Mouse (Mus musculus): ENCODE data around the gene Des. TPM values are rescaled to one million over a fixed set of nuclear protein-coding genes. Genes with fewer than 3 reads are reported as not detected.
A peak's percentile ranks its signal among the peaks of the same experiment; 100 is the strongest.

The Des gene
- polyA plus RNA-seq (2012; ENCODE audit: insufficient read depth, low replicate concordance) = 0.11 TPM in 1 of 2 replicates, not detected in the other

GRCm38 (mm10) chr1:75360112-75361031 is at the start of gene Des:
TSS of gene Des (plus strand) at chr1:75360329.
- Histone ChIP-seq H3K9me3 (no peaks in the 10 kb centered on the region), H3K36me3 (replicated peaks; ENCODE audit: low read length) (no peaks in the 10 kb centered on the region), H3K27me3 (replicated peaks) (peaks cover 76% of the 10 kb centered on the region), H3K4me1 (peaks cover 22% of the 10 kb centered on the region), H3K4me3 (replicated peaks) (peak within 1 kb of the TSS; percentile 50)
- TF ChIP-seq GATA1 (IDR thresholded peaks at IDR 0.05; ENCODE audit: borderline replicate concordance, low read length) = no peak
- no peak for TF ChIP-seq FLI1 (IDR thresholded peaks at IDR 0.05; ENCODE audit: low read length)

- Histone ChIP-seq H3K9me3 (no peaks in the 10 kb centered on the region), H3K4me3 (replicated peaks) (no peak overlapping the region), H3K4me1 (peaks cover 52% of the 10 kb centered on the region), H3K36me3 (replicated peaks; ENCODE audit: low read length) (peaks cover 94% of the 10 kb centered on the region), H3K27me3 (replicated peaks) (no peaks in the 10 kb centered on the region)
- TF ChIP-seq GATA1 (IDR thresholded peaks at IDR 0.05; ENCODE audit: borderline replicate concordance, low read length) (no peak), FLI1 (IDR thresholded peaks at IDR 0.05; ENCODE audit: low read length) (no peak)
Measured at GRCm38 (mm10) chr1:75311694-75312093, 48.4 kb upstream of the Des start.

GRCm38 (mm10) chr1:75315011-75315410 is 45.1 kb upstream of the Des start:
- Histone ChIP-seq H3K27me3 (replicated peaks) (no peaks in the 10 kb centered on the region), H3K36me3 (replicated peaks; ENCODE audit: low read length) (peaks cover 61% of the 10 kb centered on the region), H3K4me1 (peaks cover 38% of the 10 kb centered on the region), H3K4me3 (replicated peaks) (peak overlapping the region; percentile 64), H3K9me3 (no peaks in the 10 kb centered on the region)
- TF ChIP-seq FLI1 (IDR thresholded peaks at IDR 0.05; ENCODE audit: low read length) (no peak), GATA1 (IDR thresholded peaks at IDR 0.05; ENCODE audit: borderline replicate concordance, low read length) (no peak)

GRCm38 (mm10) chr1:75315456-75316365 is 44.4 kb upstream of the Des start:
- Histone ChIP-seq H3K4me3 (replicated peaks) (peak overlapping the region; percentile 98), H3K36me3 (replicated peaks; ENCODE audit: low read length) (peaks cover 54% of the 10 kb centered on the region)
- no peak for TF ChIP-seq FLI1 (IDR thresholded peaks at IDR 0.05; ENCODE audit: low read length)
- no peak for TF ChIP-seq GATA1 (IDR thresholded peaks at IDR 0.05; ENCODE audit: borderline replicate concordance, low read length)

GRCm38 (mm10) chr1:75316861-75317240 is 43.3 kb upstream of the Des start:
- Histone ChIP-seq H3K36me3 (replicated peaks; ENCODE audit: low read length) (peaks cover 43% of the 10 kb centered on the region), H3K4me3 (replicated peaks) (peak overlapping the region; percentile 98), H3K4me1 (peaks cover 28% of the 10 kb centered on the region), H3K9me3 (peaks cover 5% of the 10 kb centered on the region), H3K27me3 (replicated peaks) (peaks cover 4% of the 10 kb centered on the region)
- TF ChIP-seq FLI1 (IDR thresholded peaks at IDR 0.05; ENCODE audit: low read length) (no peak), GATA1 (IDR thresholded peaks at IDR 0.05; ENCODE audit: borderline replicate concordance, low read length) (peak; percentile 93)

More at GRCm38 (mm10) chr1:75315456-75316365, 44.4 kb upstream of the Des start:
- Histone ChIP-seq H3K27me3 (replicated peaks) (no peaks in the 10 kb centered on the region), H3K4me1 (peaks cover 33% of the 10 kb centered on the region), H3K9me3 (no peaks in the 10 kb centered on the region)

GRCm38 (mm10) chr1:75317241-75318201 is 42.6 kb upstream of the Des start, which contains the start of gene Dnpep:
TSS of gene Dnpep (minus strand) at chr1:75317990.
- Histone ChIP-seq H3K4me3 (replicated peaks) (peak within 1 kb of the TSS; percentile 98), H3K36me3 (replicated peaks; ENCODE audit: low read length) (peaks cover 36% of the 10 kb centered on the region), H3K9me3 (peaks cover 5% of the 10 kb centered on the region), H3K4me1 (peaks cover 28% of the 10 kb centered on the region), H3K27me3 (replicated peaks) (peaks cover 6% of the 10 kb centered on the region)
- TF ChIP-seq GATA1 (IDR thresholded peaks at IDR 0.05; ENCODE audit: borderline replicate concordance, low read length) = no peak
- TF ChIP-seq FLI1 (IDR thresholded peaks at IDR 0.05; ENCODE audit: low read length) = no peak

GRCm38 (mm10) chr1:75318301-75318700 is 41.8 kb upstream of the Des start:
- peaks cover 28% of the 10 kb centered on the region for H3K36me3 ChIP-seq (replicated peaks; ENCODE audit: low read length)
- H3K9me3 ChIP-seq = peaks cover 5% of the 10 kb centered on the region
- peaks cover 28% of the 10 kb centered on the region for H3K4me1 ChIP-seq
- peak overlapping the region; percentile 98 for H3K4me3 ChIP-seq (replicated peaks)
- TF ChIP-seq GATA1 (IDR thresholded peaks at IDR 0.05; ENCODE audit: borderline replicate concordance, low read length) = no peak
- no peak for TF ChIP-seq FLI1 (IDR thresholded peaks at IDR 0.05; ENCODE audit: low read length)
- peaks cover 6% of the 10 kb centered on the region for H3K27me3 ChIP-seq (replicated peaks)

- Histone ChIP-seq H3K4me3 (replicated peaks) (no peak overlapping the region), H3K4me1 (peaks cover 28% of the 10 kb centered on the region), H3K36me3 (replicated peaks; ENCODE audit: low read length) (peaks cover 24% of the 10 kb centered on the region), H3K9me3 (peaks cover 5% of the 10 kb centered on the region), H3K27me3 (replicated peaks) (peaks cover 6% of the 10 kb centered on the region)
- TF ChIP-seq FLI1 (IDR thresholded peaks at IDR 0.05; ENCODE audit: low read length) (no peak), GATA1 (IDR thresholded peaks at IDR 0.05; ENCODE audit: borderline replicate concordance, low read length) (no peak)
Measured at GRCm38 (mm10) chr1:75318736-75319135, 41.4 kb upstream of the Des start.

Measured in megakaryocyte, embryonic 14.5 days (primary cell).